Mouse (Mus musculus): ENCODE data around the gene Proser2. TPM values are rescaled to one million over a fixed set of nuclear protein-coding genes. Genes with fewer than 3 reads are reported as not detected.

Proser2 gene
- total RNA-seq, 2 experiments from 2014 or later: 7.9 to 9.8 TPM

- no peak for DNase-seq
Measured at GRCm38 (mm10) chr2:6072685-6073260, 57.2 kb downstream of the Proser2 start.

GRCm38 (mm10) chr2:6071598-6072440, 58.2 kb downstream of the Proser2 start:
- peak; percentile 59 for DNase-seq

- no peak for DNase-seq
Measured at GRCm38 (mm10) chr2:6070925-6071324, 59.1 kb downstream of the Proser2 start.

GRCm38 (mm10) chr2:6067341-6067740, 62.7 kb downstream of the Proser2 start:
- DNase-seq: no peak

- no peak for DNase-seq
Measured at GRCm38 (mm10) chr2:6060071-6060804, 69.8 kb downstream of the Proser2 start.

- no peak for DNase-seq
Measured at GRCm38 (mm10) chr2:6059291-6059690, 70.7 kb downstream of the Proser2 start.

- DNase-seq: peak; percentile 36
Measured at GRCm38 (mm10) chr2:6056518-6056917, 73.5 kb downstream of the Proser2 start.

GRCm38 (mm10) chr2:6055466-6055865, 74.5 kb downstream of the Proser2 start:
- no peak for DNase-seq

GRCm38 (mm10) chr2:6049018-6049417, 81.0 kb downstream of the Proser2 start:
- DNase-seq: no peak

- DNase-seq: no peak
Measured at GRCm38 (mm10) chr2:6048570-6048969, 81.4 kb downstream of the Proser2 start.

Other genes with a start within 250 kb of the Proser2 start
- gene Sec61a2, start 234.8 kb downstream of the Proser2 start, total RNA-seq (2021): 10 to 100 TPM; 34.3 to 56.1 TPM
- 10 to 100 TPM; 10.6 to 13.2 TPM for gene Dhtkd1, start 187.4 kb downstream of the Proser2 start, total RNA-seq (2021)
- gene Upf2, start 178.7 kb downstream of the Proser2 start, total RNA-seq (2021): 10 to 100 TPM; 18.6 to 21.5 TPM
- gene Echdc3, start 82.8 kb upstream of the Proser2 start, total RNA-seq (2021): 10 to 100 TPM; 61.9 to 65.2 TPM
- 10 to 100 TPM; 27.1 to 28.7 TPM for gene Usp6nl, start 192.5 kb upstream of the Proser2 start, total RNA-seq (2021)